Mouse (Mus musculus) erythroblast, embryonic 14.5 days (primary cell): Measurements from ENCODE around the gene Gm28729. TPM values are rescaled to one million over a fixed set of nuclear protein-coding genes. Genes with fewer than 3 reads are reported as not detected.
"Not testable (repeated sequence)": the region's sequence is repeated elsewhere in the genome, so short reads cannot be mapped to it uniquely, and the experiment has no call there.

Experiments
- H3K27me3 ChIP-seq: 2 replicates; pipeline ENCODE4 v1.6.1; 2012; ENCODE audit warnings: inconsistent platforms; ENCODE audit not compliant: control insufficient read depth
- H3K36me3 ChIP-seq: 2 replicates; pipeline ENCODE4 v1.6.1; 2012; ENCODE audit warnings: mild to moderate bottlenecking, inconsistent platforms; ENCODE audit not compliant: control insufficient read depth
- H3K4me1 ChIP-seq: 2 replicates; pipeline ENCODE4 v1.6.1; 2012; ENCODE audit warnings: inconsistent platforms; ENCODE audit not compliant: control insufficient read depth
- H3K4me3 ChIP-seq: replicated peaks from 2 replicates; pipeline ENCODE3; 2012; ENCODE audit warnings: moderate library complexity, mild to moderate bottlenecking, inconsistent platforms
- H3K9me3 ChIP-seq: 2 replicates; pipeline ENCODE4 v1.6.1; 2012; ENCODE audit warnings: low read length, inconsistent platforms, mixed read lengths; ENCODE audit not compliant: control insufficient read depth
- GATA1 ChIP-seq: IDR thresholded peaks from 2 replicates; pipeline ENCODE4 v1.6.1; 2012; ENCODE audit warnings: low read length, inconsistent platforms, mixed read lengths
- TAL1 ChIP-seq: IDR thresholded peaks from 3 replicates; pipeline ENCODE4 v1.6.1; 2012; ENCODE audit warnings: low read length, inconsistent platforms, mixed read lengths
- polyA plus RNA-seq: library from polyadenylated mRNA; stranded (reverse); fragments of >175 nt; gene quantifications from 2 replicates; pipeline ENCODE4 v1.2.3, GENCODE M21; 2012

The Gm28729 gene
- polyA plus RNA-seq, 1 experiment = not detected

- peak overlapping the region; percentile 55 for H3K4me3 ChIP-seq
- H3K4me1 ChIP-seq = peaks cover 9% of the 10 kb centered on the region
- H3K36me3 ChIP-seq = peaks cover 9% of the 10 kb centered on the region
- H3K9me3 ChIP-seq = no peaks in the 10 kb centered on the region
- no peaks in the 10 kb centered on the region for H3K27me3 ChIP-seq
- TF ChIP-seq GATA1 (no peak), TAL1 (no peak)
These were observed 18.9 kb upstream of the Gm28729 start for GRCm38 (mm10) chr9:96543643-96544640.

DNA sequence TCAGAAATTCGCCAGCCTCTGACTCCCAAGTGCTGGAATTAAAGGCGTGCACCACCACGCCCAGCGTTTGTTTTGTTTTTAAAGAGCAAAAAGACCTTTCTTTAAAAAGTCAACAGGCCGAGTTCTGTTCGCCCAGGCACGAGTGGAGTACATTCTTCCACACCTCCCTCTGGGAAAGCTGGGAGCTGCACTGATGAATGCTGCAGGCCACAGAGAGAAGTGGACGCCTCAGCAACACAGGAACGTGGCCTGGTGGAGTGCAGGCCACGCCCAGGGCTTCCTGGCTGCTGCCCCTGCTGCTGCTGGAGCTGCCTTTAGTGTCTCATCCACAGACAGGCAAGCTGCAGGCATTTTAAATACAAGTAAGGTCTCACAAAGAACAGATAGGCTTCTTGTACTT lies 13.9 kb upstream of the Gm28729 start:
- peaks cover 6% of the 10 kb centered on the region; the same call in 1 of the 2 replicates for H3K36me3 ChIP-seq

GRCm38 (mm10) chr9:96537615-96537919 lies 12.5 kb upstream of the Gm28729 start:
- no peaks in the 10 kb centered on the region for H3K9me3 ChIP-seq
- peaks cover 14% of the 10 kb centered on the region for H3K4me1 ChIP-seq
- TF ChIP-seq GATA1 (no peak), TAL1 (no peak)
- peaks cover 2% of the 10 kb centered on the region; the same call in 1 of the 2 replicates for H3K36me3 ChIP-seq
- H3K27me3 ChIP-seq = no peaks in the 10 kb centered on the region
- H3K4me3 ChIP-seq = no peak overlapping the region

More for the DNA sequence above, 13.9 kb upstream of the Gm28729 start:
- H3K9me3 ChIP-seq = no peaks in the 10 kb centered on the region
- TF ChIP-seq GATA1 = no peak
- no peak for TF ChIP-seq TAL1
- peaks cover 19% of the 10 kb centered on the region for H3K4me1 ChIP-seq
- no peaks in the 10 kb centered on the region for H3K27me3 ChIP-seq
- H3K4me3 ChIP-seq = no peak overlapping the region

DNA sequence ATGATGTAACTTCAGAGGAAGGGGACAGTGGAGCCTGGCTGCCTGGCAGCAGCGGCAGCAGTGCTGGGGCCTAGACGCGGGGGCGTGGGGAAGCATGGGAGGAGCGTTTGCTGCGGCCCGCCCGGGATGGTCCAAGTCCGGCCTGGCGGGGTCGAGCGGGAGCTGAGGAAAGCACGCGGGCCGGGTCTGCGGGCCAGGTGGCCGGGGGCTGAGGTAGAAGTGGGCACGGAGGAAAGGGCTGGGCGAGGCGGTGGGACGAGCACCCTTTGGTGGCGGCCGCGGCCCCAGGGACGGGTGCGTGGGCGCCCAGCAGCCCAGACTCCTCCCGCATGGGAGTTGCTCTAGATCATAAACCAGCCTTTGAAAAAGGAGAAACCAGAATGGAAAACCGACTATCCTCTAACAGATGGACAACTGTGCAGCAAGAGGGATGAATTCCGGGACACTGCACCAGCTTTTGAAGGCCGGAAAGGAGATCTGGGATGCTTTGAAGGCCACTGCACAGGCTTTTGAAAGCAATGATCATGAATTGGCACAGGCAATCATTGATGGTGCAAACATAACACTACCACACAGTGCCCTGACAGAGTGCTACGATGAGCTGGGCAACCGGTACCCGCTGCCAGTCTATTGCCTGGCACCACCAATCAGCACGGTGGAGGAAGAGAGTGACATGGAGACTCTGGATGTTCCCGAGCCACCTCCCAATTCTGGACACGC lies 12.0 kb upstream of the Gm28729 start:
- no peak for TF ChIP-seq TAL1
- H3K9me3 ChIP-seq = no peaks in the 10 kb centered on the region
- H3K4me1 ChIP-seq = peaks cover 14% of the 10 kb centered on the region
- H3K4me3 ChIP-seq = peak overlapping the region; percentile 60
- H3K36me3 ChIP-seq = peaks cover 2% of the 10 kb centered on the region; the same call in 1 of the 2 replicates
- no peaks in the 10 kb centered on the region for H3K27me3 ChIP-seq

GRCm38 (mm10) chr9:96536093-96536492 lies 11.0 kb upstream of the Gm28729 start:
- H3K4me3 ChIP-seq, H3K9me3 ChIP-seq, H3K36me3 ChIP-seq, H3K27me3 ChIP-seq: not testable (repeated sequence)
- TF ChIP-seq TAL1 = 0 out of 3 replicates have a peak, but pooled peaks have one; percentile 23
- H3K4me1 ChIP-seq = peaks cover 14% of the 10 kb centered on the region

- H3K9me3 ChIP-seq = no peaks in the 10 kb centered on the region
- TF ChIP-seq TAL1 = no peak
- TF ChIP-seq GATA1 = no peak
- no peaks in the 10 kb centered on the region for H3K36me3 ChIP-seq
- no peak overlapping the region for H3K4me3 ChIP-seq
- peaks cover 14% of the 10 kb centered on the region for H3K4me1 ChIP-seq
- no peaks in the 10 kb centered on the region for H3K27me3 ChIP-seq
These were observed 10.4 kb upstream of the Gm28729 start for GRCm38 (mm10) chr9:96535431-96535830.

DNA sequence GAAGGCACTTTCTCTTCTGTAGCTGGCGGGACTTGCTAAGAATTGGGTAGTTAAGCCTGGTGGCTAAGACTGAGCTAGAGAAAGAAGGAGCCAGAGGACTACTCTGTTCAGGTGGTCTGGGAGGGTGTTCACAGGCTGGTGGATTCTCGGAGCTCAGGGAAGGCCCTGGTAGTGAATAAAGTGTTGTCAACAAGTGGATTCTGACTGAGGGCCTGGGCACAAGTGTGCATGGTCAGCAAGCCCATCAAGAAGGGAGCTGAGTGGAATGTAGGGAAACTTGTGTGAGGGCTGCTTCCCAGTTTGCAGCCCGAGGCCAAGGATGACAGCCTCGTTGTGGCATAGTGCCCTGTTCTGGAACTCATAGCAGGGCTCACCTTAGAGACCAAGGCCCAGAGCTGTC lies 9.2 kb upstream of the Gm28729 start:
- TF ChIP-seq GATA1 = no peak
- TF ChIP-seq TAL1 = no peak
- no peaks in the 10 kb centered on the region for H3K9me3 ChIP-seq
- H3K27me3 ChIP-seq = no peaks in the 10 kb centered on the region
- H3K36me3 ChIP-seq = no peaks in the 10 kb centered on the region
- peaks cover 14% of the 10 kb centered on the region for H3K4me1 ChIP-seq
- no peak overlapping the region for H3K4me3 ChIP-seq

DNA sequence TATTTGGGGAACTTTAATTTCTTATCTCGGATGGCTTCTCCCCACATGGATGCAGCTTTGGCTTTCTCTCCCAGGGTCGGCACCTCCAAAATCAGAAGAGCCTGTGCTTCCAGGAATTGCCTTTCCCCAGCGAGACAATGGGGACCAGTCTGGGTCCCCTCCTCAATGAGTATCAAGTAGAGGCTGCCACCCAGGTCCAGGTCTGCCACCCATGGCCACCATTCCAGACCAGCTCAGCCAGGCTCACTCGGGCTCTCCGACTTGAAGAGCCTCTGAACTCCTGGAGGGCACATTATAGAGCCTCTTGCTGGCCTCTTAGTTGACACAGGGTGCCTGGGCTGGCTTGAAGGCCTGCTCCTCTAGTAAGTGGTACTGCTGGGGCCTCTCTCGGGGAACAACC lies 8.4 kb upstream of the Gm28729 start:
- H3K4me3 ChIP-seq = no peak overlapping the region
- peaks cover 14% of the 10 kb centered on the region for H3K4me1 ChIP-seq
- TF ChIP-seq GATA1 (no peak), TAL1 (no peak)
- H3K27me3 ChIP-seq = no peaks in the 10 kb centered on the region
- no peaks in the 10 kb centered on the region for H3K36me3 ChIP-seq
- no peaks in the 10 kb centered on the region for H3K9me3 ChIP-seq

DNA sequence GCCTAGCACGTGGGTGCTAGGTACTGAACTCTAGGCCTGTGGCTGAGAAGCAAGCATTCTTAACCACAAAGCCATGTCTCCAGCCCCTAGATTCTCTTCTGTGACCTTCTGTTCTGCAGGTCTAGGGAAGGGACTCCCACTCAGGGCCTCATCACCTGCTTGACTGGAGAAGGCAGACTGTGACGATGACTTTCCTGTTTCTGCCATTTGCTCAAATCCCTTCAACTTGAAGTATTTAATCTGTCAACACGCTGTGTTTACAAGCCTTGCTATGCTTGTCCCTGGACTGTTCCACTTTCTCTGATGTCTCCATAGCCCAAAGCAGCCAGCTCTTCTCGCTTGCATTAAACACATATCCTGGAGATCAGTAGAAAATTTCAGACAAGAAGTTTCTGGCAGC lies 7.5 kb upstream of the Gm28729 start:
- Histone ChIP-seq H3K36me3 (no peaks in the 10 kb centered on the region), H3K27me3 (no peaks in the 10 kb centered on the region), H3K4me1 (peaks cover 14% of the 10 kb centered on the region), H3K4me3 (no peak overlapping the region), H3K9me3 (no peaks in the 10 kb centered on the region)
- TF ChIP-seq TAL1 = no peak
- TF ChIP-seq GATA1 = no peak
